Mouse (Mus musculus) mouse embryonic stem cell (cell line): Measurements from ENCODE around the gene Il16.

Experiments used
- in situ Hi-C, 2 experiments: fragments of 300-500 bp; cut with MboI; formaldehyde crosslinking; loops; 1 replicate in 1 of 2; 3 replicates in 1 of 2; pipeline ENCODE4 v1.14.3; 2019 to 2020; ENCODE audit warnings: low sequenced_read_pairs in 2 of 2, low pct_unique_long_range_greater_than_20kb in 1 of 2, mixed read lengths in 1 of 2; ENCODE audit not compliant: unreplicated experiment in 1 of 2

The Il16 gene

DNA sequence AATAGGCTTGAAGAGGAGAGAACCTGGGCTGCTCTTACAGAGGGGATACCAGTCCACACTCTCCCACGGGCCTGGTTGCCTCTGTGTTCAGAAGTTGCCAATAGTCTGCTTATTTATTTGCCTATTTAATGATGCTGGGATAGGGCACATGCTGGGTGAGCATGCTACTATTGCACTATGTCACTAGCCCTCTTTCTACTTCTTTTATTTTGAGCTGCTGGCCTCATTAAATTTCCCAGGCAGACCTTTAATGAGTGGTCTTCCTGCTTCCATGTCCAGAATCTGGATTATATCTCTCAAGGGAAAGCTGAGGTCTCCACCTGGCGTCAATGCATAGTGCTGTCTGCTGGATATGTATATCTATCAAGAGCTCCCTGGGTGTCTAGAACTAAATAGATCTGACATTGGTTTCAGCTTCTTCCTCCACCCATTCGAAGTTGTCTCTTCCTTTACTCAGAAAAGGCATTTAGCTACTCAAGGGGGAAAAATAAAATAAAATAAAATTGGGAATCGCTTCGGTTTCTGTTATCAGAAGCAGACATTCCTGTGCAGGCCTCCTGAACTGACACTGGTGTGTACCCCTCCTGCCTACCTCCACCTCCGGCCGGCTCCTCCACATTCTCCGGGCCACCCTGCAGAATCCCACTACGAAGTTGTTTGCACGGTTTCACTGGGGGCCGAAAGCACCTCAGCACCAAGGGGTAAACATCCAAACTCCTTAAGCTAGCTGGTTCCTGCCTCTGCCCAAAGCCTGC lies 114.3 kb downstream of the Il16 start:
- in situ Hi-C loops: no loop called here

DNA sequence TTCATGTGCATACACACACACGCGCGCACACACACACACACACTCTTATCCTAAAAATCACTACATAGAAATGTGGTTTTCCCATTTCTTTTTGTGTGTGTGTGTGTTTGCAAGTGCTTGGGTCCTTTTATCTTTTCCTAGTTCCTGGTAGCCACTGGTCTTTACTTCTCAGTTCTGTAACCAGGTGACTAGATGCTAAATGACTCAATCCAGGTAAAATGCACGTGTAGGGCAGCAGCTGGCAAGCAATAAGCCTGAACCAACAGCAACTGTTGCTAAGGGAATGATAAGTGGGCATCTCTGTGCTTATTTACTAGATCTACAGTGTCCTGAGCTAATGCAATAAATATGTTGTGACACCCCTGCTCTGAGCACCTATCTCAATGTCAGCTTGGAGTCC lies 118.2 kb downstream of the Il16 start:
- in situ Hi-C loops: no loop called here

DNA sequence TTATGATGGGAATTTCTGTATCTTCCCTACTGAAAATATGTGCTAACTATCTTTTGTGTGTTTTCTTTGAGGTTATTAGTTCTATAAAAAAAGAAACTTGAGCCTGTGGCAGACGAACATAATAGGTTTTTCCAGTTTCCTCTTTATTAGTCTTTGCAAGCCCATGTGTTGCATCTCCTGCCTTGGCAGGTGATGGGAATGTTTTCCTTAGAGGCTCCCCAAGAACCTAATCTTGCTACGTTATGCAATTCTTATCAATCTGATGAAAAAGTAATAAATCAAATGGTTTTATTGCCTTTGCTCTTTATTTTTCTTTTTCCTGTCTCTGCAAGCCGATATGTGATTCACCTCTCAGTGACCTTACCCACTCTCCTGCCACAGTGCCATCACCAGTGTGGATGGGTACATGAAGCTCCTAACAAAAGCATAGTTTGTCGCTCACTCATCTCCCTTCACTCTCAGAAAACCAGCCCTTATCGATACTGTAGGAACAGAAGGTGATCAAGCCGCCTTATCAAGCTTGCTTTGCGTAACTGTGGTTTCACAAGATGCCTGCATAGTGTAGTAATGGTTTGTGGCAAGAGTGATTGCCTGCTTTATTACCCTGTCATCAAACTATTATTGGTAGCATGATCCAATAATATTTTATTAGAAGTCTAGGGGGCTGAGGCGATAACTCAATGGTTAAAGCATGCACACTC lies 118.8 kb downstream of the Il16 start:
- in situ Hi-C loops: no loop called here

DNA sequence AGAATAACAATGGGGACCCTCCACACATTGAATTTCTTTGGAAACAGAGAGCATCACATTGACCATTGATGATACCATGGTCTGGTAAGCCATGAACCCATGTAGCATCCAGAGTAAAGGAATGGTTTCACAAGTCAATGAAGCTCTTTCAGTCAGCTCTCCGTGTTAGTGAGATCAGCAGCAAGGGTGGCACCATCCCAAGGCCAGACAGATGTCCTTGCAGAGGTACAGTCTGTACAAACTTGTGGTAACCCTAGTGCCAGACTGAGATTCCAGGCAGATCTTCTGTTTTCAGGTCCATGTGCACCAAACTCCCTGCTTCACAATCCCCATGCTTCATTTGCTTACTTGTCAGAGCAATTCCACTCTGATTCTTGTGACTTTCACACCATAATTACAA lies 121.5 kb downstream of the Il16 start:
- in situ Hi-C loops: no loop called here

DNA sequence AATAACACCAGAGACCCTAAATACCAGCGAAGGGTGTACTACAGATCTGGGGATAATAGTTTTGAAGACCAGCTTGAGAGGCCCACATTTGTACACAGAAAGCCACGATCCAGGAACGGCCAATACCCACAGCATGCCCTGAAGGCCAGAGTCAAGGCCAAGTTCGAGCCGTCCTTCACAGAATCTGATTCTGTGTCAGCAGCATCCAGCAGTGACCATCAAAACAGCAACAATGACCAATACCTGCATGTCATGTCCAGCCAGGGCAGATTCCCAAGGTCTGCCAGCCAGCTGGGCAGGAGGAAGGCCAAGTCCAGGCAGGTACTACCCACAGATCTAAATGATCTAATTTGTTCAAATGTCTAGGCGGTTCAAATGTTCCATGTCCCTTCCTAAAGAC lies 122.9 kb downstream of the Il16 start:
- in situ Hi-C loops: no loop called here

DNA sequence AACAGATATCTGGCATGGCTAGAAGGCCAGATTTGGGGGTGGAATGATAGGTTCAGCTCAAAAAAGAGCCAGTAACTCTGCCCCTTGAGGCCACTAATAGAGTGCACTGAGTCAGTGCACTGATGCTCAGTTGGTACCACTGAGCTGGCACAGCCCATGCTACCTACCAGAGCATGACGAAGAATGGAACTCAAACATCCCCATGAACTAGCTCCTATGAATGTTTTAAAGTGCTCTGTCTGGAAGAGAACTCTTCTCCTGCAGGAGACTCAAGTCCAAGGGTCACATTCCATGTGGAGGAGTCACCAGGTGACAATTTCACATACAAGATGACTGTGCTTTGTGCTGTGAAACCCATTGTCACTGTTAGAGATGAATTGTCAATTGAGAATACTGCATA lies 126.8 kb downstream of the Il16 start:
- in situ Hi-C loops: no loop called here

DNA sequence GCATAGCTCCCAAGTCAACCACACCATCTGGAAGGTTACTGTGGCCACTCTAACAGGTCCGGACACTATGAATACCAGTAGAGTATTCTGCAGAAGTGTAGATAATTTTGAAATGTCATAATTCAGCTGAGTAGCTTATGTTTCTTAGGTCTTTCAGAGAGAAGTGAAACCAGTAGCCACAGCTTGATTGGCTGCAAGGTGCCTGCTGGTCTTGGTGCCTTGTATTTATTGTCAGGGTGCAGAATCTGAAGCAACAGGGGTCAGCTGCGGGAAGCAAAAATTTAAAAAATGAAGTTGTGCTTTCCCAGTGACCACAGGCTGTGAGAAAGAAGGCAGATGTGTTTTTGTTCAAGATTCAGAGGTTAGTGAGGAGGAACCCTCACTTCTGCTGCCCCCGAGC lies 129.3 kb downstream of the Il16 start:
- in situ Hi-C loops: no loop called here

DNA sequence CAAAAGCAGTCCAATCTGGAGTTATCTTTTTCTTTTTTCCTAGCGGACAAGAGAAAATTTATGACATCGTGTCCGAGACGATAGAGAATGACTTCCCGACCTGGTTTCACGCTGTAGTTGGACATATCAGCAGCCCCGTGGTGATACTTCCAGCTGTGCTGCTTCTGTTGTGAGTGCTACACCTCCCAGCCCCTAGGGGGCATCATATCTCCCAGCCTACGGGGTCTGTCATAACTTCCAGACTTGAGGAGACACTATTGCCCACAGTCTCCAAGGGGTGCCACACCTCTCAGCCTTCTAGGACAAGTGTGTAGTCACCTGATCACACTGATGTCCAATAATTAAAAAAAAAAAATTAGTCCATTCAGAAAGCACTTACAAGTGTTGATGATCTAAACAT lies 129.7 kb downstream of the Il16 start:
- in situ Hi-C loops: no loop called here

DNA sequence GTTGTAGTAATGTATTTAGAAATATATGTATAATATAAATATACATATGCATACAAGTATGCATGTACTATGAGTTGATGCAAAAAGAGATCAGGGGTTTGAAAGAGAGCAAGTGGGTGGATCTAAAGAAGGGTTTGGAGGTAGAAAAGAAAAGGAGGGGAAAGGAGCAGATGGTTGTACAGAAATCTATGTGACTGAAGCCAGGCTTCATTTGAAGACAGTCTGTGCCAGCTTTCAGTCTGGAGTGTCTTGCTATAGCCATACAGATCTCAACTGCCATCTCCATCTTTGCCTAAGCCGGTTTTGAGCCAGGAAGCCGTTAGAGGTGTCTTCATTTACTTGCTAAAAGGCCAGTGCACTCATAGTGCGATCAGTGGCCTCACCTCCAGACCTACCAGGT lies 130.3 kb downstream of the Il16 start:
- in situ Hi-C loops: no loop called here

DNA sequence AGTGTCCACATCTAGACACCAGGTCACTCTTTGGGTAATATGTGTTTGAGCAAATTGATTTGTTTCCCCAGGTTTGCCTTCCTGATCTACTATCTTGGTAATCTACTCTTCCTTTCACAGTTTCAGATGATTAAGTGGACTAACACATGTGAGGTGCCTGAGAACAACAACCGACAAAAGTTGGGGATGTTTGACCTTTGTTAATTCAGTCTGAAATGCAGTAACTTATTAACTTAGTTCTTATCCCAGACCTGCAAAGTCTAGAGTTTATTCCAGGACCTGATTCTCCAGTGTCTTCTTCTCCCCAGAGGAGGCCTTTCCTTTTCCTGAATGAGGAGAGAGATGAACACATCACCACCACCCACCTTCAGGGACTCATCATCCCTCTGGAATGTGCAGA lies 133.6 kb downstream of the Il16 start:
- in situ Hi-C loops: no loop called here

DNA sequence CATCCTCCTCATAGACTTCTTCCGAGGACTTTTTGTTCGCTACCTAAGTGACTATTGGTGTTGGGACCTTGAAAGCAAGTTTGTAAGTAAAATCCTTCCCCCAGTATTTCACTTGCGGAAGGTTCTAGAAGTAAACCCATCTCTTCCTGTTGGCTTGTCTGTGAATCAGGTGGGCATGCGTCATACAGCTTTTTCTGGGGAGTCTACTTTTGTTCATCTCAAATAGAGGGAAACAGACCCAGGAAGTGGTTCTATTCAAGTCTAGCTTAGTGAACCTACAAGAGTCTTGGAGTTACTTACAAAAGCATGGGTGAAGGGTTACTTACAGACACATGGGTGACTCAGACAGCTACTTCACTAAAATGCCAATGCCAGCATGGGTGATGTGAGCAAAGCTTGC lies 135.6 kb downstream of the Il16 start:
- in situ Hi-C loops: no loop called here

DNA sequence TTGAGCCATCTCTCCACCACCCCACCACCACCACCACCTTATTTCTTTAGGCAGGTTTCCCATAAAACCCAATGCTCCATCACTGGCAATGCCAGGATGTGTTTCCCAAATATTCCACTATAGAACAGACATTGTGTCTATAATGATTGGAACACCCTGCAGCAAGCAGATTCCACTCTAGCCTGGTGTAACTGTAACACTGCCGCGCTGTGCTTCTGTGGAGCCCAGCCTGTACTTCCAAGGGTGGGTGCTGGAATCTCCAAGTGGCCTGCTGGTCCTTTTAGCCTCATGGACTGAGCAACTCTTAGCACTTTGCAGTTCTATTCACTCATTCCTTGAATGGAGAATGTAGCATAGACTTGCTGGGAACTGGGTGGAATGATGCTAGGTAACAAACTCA lies 138.7 kb downstream of the Il16 start:
- in situ Hi-C loops: no loop called here

DNA sequence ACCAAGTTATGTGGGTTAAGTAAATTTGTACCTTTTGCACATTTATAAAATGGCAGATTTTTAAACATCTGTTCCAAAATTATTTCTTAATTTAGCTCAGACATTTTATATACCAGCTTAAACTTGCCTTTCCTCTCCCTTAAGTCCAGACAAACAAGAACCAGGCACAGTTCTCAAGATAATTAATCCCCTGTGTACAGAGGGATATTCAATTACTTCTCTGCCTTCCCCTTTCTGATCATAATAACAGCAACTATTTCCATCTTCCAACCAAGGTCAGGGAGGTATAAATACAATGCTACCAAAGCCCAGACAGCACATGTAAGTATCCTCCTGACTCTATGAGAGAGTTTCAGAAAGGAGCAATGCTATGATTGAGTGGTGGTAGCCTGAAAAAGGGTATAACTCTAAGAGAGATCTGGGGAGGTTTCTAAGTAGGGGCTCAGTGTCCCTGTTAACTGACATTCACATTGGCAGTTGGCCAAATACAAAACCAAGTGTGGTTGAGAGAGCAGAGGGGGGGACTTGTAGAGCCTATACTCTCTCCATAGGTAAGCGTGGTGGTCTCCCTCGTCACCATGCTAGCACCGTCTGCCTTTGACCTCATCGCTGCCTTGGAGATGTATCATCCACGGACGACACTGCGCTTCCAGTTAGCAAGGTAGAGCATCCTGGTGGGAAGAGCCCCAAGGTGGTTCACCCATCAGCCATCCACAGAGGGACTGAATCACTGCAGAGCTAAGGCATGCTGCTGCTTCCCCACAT lies 141.2 kb downstream of the Il16 start:
- in situ Hi-C loops: no loop called here

DNA sequence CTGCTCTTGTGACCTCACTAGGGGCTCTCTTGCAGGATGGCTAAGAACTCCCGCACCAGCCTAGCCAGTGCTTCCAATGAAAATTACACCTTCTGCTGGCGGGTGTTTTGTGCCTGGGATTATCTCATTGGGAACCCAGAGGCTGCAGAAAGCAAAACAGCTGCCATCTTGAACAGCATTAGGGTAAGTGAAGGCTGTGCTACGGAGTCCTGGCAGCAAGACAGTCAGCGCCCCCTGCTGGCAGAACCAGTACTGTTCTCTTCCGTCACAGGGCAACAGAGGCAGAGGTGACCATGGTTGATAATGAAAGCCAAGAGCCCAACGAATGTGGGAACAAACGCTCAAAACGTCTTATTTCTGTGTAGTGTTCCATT lies 145.6 kb downstream of the Il16 start:
- in situ Hi-C loops: no loop called here

DNA sequence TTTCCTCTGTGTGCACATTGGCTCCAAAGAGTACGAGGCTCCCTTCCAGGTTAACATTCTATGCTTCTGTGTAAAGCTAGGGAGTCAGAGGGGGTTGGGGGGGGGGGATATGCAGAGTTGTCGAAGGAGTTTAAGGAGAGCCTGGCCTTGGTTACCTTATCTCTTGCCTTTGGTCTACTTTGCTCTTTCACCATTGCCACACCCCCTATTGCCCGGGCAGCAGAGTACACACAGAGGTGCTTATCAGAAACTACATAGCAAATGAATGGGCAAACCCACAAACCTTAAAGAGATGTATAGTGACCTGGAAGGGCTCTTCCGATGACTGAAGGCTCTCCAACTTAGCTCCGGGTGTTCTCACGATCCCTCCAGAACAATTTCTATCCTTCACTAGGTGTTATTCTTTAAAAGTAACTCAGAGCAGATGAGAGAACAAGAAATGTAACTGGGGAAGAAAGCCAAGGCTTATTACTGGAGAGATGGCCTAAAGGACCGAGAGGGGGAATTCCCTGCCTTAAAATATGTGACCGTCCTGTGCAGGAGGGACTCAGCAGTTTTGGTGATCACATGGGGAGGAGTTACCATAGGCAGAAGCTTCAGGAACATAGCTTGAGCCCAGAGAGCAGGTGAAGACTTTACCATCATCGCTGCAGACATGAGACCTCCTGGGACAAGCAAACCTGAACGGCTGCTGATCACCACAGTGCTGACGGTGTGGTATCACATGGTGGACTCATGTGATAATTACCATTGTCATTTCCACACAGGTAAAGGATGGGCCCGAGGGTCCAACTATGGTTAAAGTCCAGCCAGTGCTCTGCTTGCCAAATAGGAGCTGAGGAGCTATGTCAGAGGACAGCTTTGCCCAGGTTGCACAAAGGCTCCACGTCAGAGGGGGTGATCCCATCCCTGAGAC lies 146.3 kb downstream of the Il16 start:
- in situ Hi-C loops: no loop called here

DNA sequence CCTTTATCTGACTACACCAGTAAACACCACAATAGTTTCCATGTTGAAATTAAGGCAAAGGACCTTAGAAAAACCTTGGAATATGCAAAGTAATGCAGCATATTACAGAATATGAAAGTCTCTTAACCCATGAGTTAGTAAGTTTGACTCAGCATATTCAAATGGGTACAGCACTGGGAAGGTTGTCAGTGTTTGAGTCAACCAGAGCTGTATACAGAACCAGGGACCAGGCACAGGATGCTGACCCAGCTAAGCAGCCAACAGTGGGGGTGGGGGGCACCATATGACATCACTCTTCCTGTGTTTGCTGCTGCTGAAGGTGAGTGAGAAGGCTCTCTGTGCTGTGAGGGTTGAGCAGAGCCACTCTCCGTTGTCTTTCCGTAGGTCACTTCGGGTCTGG lies 148.5 kb downstream of the Il16 start:
- in situ Hi-C loops: no loop called here

DNA sequence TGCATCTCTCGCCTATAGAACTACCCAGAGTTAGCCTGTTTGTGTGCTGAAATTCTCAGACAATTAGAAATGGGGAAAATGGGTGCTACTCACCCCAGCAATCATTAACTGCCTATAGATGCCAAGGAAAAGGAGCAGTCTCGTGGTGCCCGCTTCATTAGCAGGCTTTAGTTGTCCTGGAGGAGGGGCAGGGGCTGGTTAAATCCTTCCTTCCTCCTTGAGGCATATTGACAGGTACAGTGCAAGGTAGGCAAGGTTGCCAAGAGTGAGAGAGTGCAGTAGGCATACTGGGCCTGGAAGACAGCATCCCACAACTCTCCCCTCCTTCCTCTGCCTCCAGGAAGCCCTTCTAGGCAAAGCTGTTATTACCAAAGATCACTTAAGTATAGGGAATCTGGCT lies 151.5 kb downstream of the Il16 start:
- in situ Hi-C loops: no loop called here
